ENCODE assay signal across 8 mouse cellular contexts in the genomic region with DNA sequence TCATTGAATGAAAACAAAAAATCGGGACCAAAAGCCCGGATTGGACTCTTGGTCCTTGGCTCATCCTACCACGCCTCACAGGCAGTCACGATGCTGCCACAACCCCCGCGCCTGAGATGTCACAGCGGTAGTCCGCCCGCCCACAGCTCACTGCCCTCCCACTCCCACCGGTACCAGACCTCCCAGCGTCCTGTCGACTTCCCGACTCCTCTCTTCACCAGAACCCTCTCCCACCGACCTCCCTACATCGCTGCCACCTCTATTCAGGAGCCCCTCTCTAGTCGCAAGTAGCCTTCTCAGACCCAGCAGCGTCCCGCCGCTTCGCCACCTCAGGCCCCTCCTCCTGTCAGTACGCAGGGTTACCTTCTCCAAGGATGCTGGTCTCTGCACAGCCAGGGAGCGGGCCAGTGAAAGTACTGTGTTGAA. TPM values are rescaled to one million over a fixed set of nuclear protein-coding genes. Genes with fewer than 3 reads are reported as not detected.
DNase-seq lines count a peak whose midpoint lies in the region; ATAC-seq and TF ChIP-seq lines count a peak whose summit lies in the region.

No protein-coding gene starts in this region.

- peak overlapping the region; percentile 53 for H3K4me2 ChIP-seq in hindbrain, embryonic 15.5 days

- H3K4me3 ChIP-seq in cerebellum, adult 2 months (replicated peaks; ENCODE audit: insufficient read depth, low read depth, low read length): peak overlapping the region; percentile 93
- H3K4me3 ChIP-seq in hindbrain, embryonic 15.5 days: peak overlapping the region; percentile 69

- H3K9me3 ChIP-seq in hindbrain, embryonic 15.5 days: no peaks in the 10 kb centered on the region

- peaks cover 10% of the 10 kb centered on the region; the same call in 1 of the 2 replicates for H3K36me3 ChIP-seq in hindbrain, embryonic 15.5 days

- peak; percentile 88 for ATAC-seq in hindbrain, embryonic 15.5 days (ENCODE audit: low FRiP score, low read depth)

- no peaks in the 10 kb centered on the region for H3K27me3 ChIP-seq in cerebellum, adult 2 months (ENCODE audit: control insufficient read depth, insufficient read depth, low read length)
- H3K27me3 ChIP-seq in hindbrain, embryonic 15.5 days: no peaks in the 10 kb centered on the region

- TF ChIP-seq CTCF in cerebellum, adult 2 months (IDR thresholded peaks at IDR 0.05; ENCODE audit: borderline replicate concordance, insufficient read depth, low read depth, low read length): no peak

- peaks cover 11% of the 10 kb centered on the region; the same call in 1 of the 2 replicates for H3K4me1 ChIP-seq in cerebellum, adult 2 months (ENCODE audit: control insufficient read depth, insufficient read depth, low read length)
- H3K4me1 ChIP-seq in hindbrain, embryonic 15.5 days (replicated peaks): peaks cover 41% of the 10 kb centered on the region

- peak; percentile 67 for DNase-seq in cerebellum, adult 11 months
- no peak for DNase-seq in cerebellum, adult 9-11 months
- peak; percentile 82 to 85 for DNase-seq in cerebellum, adult 2 months
- peak; percentile 90 to 91 for DNase-seq in frontal cortex, postnatal 36 days (ENCODE audit: low spot score in 2 of 2)
- peak; percentile 80 to 85 for DNase-seq in layer of hippocampus, postnatal 36 days
- peak; percentile 74 for DNase-seq in lung, postnatal 10 days
- DNase-seq in right cerebral cortex, postnatal 10 days (ENCODE audit: low spot score in 2 of 2): peak; percentile 82 to 89

- no peak for TF ChIP-seq POLR2A in cerebellum, adult 2 months (IDR thresholded peaks at IDR 0.05; ENCODE audit: borderline replicate concordance, insufficient read depth, low read length)

- H3K9ac ChIP-seq in hindbrain, embryonic 15.5 days: peak overlapping the region; percentile 68

- H3K27ac ChIP-seq in cerebellum, adult 2 months (ENCODE audit: insufficient read depth, low read length): peak overlapping the region; percentile 88
- H3K27ac ChIP-seq in hindbrain, embryonic 15.5 days (replicated peaks): peak overlapping the region; percentile 87

- under 1% methylated on average over 22 of the region's 22 CpGs for WGBS in cerebellum, adult 2 months
- 0% methylated on average over 22 of the region's 22 CpGs for WGBS in hindbrain, embryonic 15.5 days

RNA-seq across cellular contexts. Expression of gene Snap29, which starts 0.5 kb away (rescaled TPM):
- polyA plus RNA-seq in cerebellum, adult 2 months (2012; rRNA removed): 9.4 and 10.1 TPM in 2 replicates
- 22.4 and 23.4 TPM in 2 replicates for polyA plus RNA-seq in hindbrain, embryonic 15.5 days (2015; fragmentation: Nextera tagmentation; extraction: Ambion mirVana)
- total RNA-seq in layer of hippocampus, postnatal 36 days (2021): 10 to 100 TPM; 22.7 to 22.9 TPM

RNA-seq across cellular contexts. Expression of gene Pi4ka, which starts 0.8 kb away (rescaled TPM):
- polyA plus RNA-seq in cerebellum, adult 2 months (2012; rRNA removed): 251 and 265 TPM in 2 replicates
- 64.0 and 69.7 TPM in 2 replicates for polyA plus RNA-seq in hindbrain, embryonic 15.5 days (2015; fragmentation: Nextera tagmentation; extraction: Ambion mirVana)
- total RNA-seq in layer of hippocampus, postnatal 36 days (2021): 100 to 1,000 TPM; 270 to 271 TPM

RNA-seq across cellular contexts. Expression of gene Crkl, which starts 46.5 kb away (rescaled TPM):
- polyA plus RNA-seq in cerebellum, adult 2 months (2012; rRNA removed): 37.9 and 41.0 TPM in 2 replicates
- 79.6 and 85.2 TPM in 2 replicates for polyA plus RNA-seq in hindbrain, embryonic 15.5 days (2015; fragmentation: Nextera tagmentation; extraction: Ambion mirVana)
- 10 to 100 TPM; 36.7 to 41.0 TPM for total RNA-seq in layer of hippocampus, postnatal 36 days (2021)
